Mouse (Mus musculus) large intestine, adult 2 months (tissue): ENCODE measurements at regions not wholly inside any gene's neighbourhood (a gene's known extent, or its start where the extent isn't known, plus 50 kb on each side); places are given as distances from the start of the nearest gene placed in this dataset.

Experiments
- DNase-seq: peaks from one replicate; pipeline ENCODE4 v3.0.0-alpha.2; 2012; ENCODE audit warnings: low read depth, low spot score
- WGBS: fragments of 180-500 bp; shearing (Covaris S2); methylation state at CpG from one replicate; pipeline ENCODE4 v1.1.7; 2018; 5-methylcytosine and 5-hydroxymethylcytosine counted together

DNA sequence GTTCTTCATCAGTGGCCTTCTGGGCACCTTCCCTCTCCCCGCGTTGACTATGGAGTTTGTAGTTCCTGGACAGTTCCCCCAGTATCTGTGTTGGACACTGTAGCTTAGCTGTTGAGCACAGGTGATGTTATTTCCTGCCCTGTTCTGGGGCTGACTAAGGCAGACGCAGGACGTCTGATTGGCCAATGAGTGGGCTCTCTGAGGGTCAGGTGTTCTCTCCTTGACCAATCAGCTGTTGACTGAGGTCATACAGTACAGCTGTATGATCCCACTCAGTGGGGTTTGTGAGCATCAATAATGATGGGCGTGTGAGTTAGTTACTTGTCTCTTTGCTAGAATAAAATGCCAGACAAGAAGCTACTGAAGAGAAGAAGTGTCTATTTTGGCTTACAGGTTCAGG is 91.6 kb upstream of the Zc3h12a start:
- DNase-seq = no peak
- WGBS = 78% methylated on average over 5 of the region's 5 CpGs

GRCm38 (mm10) chr4:125214306-125214705 is 86.7 kb upstream of the Zc3h12a start:
- 66% methylated on average over 10 of the region's 10 CpGs for WGBS
- DNase-seq = no peak

GRCm38 (mm10) chr4:125212176-125212530 is 84.5 kb upstream of the Zc3h12a start:
- 33% methylated on average over 7 of the region's 7 CpGs for WGBS
- no peak for DNase-seq

DNA sequence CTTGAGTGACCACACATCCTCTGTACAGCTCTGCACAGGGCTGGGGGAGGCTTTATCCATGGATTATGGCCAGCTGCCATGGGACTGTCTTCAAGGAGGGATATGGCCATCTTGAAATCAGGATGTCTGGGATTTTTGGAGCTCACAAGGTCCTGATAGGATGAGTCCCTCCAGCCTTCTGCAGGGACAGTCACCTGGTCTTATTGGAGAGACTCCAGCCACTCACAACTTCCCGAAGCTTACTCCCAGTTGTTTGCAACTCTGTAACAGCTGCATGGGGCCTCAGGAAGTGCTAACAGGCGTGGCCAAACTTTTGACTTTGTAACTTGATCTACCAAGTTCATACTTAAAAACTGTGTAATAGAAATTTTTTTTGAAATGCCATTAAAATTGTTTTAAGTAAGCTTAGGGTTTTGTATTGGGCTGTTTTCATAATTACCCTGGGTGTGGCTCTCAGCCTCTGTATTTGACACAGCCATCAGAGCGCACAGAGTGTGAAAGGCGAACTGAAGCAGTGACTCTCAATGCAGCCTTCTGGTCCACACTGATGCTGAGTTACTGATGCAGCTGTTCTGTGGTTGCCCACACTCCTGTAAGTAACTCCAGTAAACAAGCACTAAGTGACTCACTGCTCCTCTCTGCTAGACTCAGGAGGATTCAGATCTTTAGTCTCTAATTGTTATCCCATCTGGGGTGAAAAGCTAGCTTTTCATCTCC is 84.0 kb upstream of the Zc3h12a start:
- DNase-seq = no peak
- WGBS = 19% methylated on average over 4 of the region's 4 CpGs

GRCm38 (mm10) chr4:125210719-125211118 is 83.1 kb upstream of the Zc3h12a start:
- WGBS = 63% methylated on average over 6 of the region's 6 CpGs
- DNase-seq = no peak

GRCm38 (mm10) chr4:125208136-125208915 is 80.7 kb upstream of the Zc3h12a start:
- 58% methylated on average over 17 of the region's 17 CpGs for WGBS
- no peak for DNase-seq

DNA sequence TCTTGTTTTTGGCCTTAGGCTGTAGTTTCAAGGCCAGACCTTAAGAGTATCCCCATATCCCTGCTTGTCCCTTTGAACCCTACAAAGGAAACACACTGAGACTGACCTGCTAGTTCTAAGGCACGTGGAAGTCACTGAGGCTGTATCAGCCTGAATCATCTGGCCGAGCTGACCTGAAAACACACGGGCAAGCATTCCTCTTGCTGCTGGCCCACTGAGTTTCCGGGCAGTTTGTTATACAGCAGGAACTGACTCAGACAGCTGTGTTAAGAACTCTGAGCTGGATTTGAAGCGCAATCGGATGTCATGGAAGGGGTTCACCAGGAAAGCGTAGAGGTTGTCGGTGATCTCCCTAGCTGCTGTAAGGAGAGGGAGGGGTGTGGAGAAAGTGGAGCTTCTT is 75.9 kb upstream of the Zc3h12a start:
- 69% methylated on average over 8 of the region's 8 CpGs for WGBS
- no peak for DNase-seq

DNA sequence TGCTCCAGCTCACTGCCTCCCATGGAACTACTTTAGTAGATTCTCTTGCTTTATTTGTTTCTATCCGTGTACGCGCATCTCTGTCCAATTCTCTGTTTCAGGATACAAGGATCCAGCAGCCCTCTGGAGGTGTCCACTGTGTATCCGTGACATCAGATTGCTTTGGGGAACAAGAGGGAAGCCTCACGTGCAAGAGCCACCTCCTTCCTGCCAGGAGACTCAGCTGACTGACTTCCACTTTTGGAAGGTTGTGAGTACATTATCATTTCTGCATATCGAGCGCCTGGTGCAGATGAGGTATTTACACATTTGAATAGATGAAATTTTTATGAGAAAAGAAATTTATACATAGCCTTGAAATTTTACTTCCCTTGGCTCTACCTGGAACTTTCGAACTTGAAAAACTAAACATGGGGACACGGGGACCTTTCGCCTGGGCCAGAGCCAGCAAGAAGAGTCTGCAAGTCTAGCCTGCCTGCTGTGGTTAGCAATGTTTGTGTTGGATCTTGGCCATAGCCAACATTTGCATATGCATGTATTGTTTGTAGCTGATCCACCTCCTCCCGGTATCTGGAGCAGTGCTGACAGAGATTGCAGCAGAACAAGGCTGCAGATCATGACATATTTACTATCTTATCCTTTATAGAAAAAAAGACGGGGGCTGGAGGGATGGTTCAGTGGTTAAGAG is 74.1 kb upstream of the Zc3h12a start:
- DNase-seq = no peak
- 62% methylated on average over 12 of the region's 12 CpGs for WGBS

- WGBS = 51% methylated on average over 5 of the region's 5 CpGs
- DNase-seq = no peak
These were observed 73.1 kb upstream of the Zc3h12a start for GRCm38 (mm10) chr4:125200762-125201161.

DNA sequence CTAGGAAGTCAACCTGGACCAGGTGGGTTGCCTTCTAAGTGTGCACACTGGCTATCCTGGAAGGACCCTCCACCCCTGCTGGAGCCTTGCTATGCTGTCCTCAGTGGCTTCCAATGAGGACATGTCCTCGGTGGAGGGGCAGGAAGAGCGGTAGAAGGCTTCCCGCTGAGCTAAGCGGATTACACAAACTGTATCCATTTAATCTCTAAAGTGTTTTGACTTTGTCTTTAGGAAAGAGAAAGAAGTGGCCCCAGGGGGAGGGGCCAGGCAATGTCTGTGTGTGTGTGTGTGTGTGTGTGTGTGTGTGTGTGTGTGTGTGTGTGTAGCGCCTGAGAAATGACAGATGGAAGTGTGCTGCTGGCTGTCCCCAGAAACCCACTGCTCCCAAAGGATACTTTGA is 71.6 kb upstream of the Zc3h12a start:
- WGBS = 40% methylated on average over 5 of the region's 5 CpGs
- no peak for DNase-seq

DNA sequence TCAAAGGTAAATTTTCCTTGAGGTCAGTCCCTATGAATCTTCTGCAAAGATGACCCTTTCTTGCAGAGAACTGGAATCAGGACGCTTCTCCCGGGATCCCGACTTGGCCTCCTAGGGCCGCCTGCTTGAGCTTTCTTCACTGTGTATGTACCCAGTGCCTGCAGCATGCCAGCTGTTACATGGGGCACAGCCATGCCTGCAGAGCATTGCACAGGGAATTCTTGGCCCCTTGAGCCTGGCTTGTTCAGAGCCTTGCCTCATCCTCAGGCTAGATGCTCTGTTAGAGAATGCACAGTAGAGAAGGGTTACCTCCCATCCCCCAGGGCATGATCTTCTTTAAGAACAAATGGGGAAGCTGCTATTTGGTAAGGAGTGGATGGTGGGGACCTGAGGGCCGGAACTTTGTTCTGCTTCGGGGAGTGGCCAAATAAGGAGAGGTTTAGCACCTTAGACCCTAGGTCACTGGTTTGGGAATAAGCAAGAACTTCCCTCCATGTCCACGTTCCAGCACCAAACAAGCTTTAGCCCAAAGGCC is 68.3 kb upstream of the Zc3h12a start:
- 55% methylated on average over 7 of the region's 7 CpGs for WGBS
- DNase-seq = no peak

GRCm38 (mm10) chr4:125194722-125195380 is 67.2 kb upstream of the Zc3h12a start:
- no peak for DNase-seq
- WGBS = 21% methylated on average over 12 of the region's 12 CpGs

DNA sequence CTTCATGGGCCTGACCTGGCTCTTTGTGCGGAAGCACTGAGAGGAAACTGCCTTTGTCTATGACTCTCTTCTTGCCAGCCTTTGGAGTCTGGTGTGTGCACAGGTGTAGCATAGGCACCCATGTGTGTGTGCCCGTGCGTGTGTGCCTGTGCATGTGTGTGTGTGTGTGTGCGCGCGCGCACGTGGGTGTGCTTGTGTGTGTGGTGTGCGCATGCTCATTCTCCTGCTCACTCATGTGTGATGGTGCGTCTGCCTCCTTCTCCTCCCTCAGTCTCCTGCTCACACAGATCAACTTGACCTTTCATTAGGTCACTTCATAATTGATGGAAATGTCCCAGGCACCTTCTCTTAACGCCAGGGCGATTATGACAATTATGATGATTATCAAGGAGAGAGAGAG is 66.7 kb upstream of the Zc3h12a start:
- DNase-seq = no peak
- 75% methylated on average over 12 of the region's 12 CpGs for WGBS

GRCm38 (mm10) chr4:125191680-125192079 is 64.0 kb upstream of the Zc3h12a start:
- no peak for DNase-seq
- 44% methylated on average over 9 of the region's 9 CpGs for whole genome bisulfite sequencing

GRCm38 (mm10) chr4:125191010-125191409 is 63.4 kb upstream of the Zc3h12a start:
- WGBS = 27% methylated on average over 11 of the region's 11 CpGs
- DNase-seq = no peak

DNA sequence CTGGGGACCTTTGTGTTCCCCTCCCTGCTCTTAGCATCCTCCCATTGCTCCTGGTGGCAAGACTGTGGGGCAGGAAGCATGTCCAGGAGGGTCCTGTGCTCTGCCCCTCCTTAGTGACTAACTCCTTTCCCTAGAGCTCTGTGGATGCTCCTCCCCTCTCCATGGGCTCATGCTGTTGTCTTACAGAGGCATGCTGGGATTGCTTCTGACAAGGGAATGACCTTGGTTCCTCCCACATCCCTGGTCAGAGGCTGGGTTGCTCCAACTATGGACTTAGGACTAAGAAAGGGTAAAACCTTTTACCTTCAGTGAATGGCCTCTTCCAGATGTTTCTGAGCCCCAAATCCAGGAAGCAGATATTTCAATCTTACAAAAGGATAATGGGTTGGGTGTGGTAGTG is 62.3 kb upstream of the Zc3h12a start:
- DNase-seq = no peak

DNA sequence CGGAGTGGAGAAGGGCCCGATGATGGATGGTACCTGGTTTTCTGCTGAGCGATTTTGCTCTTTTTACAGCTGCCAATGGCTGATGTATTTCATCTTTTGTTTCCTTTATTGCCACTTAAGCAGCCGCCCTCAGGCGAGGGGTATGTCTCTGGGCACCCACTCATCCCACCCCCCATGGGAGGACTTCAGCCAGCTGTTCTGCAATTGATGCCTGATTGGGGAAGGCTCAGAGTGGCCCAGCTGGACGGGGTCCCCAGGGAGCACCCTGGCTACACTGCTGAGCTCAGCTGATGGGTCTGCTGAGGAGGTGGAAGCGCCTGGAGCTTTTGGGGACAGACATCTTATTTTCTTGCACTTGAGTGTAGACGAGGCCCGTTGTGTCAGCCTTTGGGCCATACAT is 58.6 kb upstream of the Zc3h12a start:
- WGBS = 63% methylated on average over 9 of the region's 9 CpGs
- DNase-seq = no peak

DNA sequence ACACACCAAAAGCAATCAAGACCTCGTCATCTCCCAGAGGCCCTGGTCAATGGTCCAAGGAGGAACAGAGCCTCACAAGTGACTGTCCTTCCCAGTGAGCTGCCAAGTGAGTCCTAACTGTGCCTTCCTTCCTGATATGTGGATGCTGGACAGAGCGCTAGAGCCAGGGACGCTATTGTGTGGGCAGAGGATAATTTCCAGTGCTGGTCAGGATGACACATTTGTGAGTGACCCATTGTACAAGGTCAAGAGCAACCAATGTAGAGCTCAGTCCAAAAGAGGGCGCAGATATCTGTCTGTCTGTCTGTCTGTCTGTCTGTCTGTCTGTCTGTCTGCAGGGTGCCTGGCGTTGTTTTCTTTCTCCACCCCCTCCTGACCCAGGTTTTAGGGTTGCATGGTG is 57.4 kb upstream of the Zc3h12a start:
- DNase-seq = no peak
- WGBS = 67% methylated on average over 5 of the region's 5 CpGs

- 89% methylated on average over 6 of the region's 6 CpGs for WGBS
- DNase-seq = no peak
These were observed 53.3 kb upstream of the Zc3h12a start for GRCm38 (mm10) chr4:125180947-125181346.

DNA sequence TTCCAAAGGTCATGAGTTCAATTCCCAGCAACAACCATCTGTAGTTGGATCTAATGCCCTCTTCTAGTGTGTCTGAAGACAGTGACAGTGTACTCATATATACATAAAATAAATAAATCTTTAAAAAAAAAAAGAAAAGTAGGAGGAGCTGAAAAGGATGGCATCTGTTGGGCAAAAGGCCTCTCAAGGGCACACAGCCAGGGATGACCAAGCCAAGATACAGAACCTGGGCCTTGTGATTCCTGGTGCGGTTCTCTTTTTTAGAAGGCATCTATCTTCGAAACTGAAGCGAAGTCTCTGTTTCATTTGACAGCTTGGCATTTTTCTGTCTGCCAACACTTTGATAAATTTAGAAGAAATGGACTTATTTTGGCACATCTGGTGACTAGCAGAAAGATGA is 50.9 kb upstream of the Zc3h12a start:
- DNase-seq = no peak
- WGBS = 92% methylated on average over 3 of the region's 3 CpGs
